Mouse (Mus musculus): ENCODE measurements around the gene Adam15.

DNA sequence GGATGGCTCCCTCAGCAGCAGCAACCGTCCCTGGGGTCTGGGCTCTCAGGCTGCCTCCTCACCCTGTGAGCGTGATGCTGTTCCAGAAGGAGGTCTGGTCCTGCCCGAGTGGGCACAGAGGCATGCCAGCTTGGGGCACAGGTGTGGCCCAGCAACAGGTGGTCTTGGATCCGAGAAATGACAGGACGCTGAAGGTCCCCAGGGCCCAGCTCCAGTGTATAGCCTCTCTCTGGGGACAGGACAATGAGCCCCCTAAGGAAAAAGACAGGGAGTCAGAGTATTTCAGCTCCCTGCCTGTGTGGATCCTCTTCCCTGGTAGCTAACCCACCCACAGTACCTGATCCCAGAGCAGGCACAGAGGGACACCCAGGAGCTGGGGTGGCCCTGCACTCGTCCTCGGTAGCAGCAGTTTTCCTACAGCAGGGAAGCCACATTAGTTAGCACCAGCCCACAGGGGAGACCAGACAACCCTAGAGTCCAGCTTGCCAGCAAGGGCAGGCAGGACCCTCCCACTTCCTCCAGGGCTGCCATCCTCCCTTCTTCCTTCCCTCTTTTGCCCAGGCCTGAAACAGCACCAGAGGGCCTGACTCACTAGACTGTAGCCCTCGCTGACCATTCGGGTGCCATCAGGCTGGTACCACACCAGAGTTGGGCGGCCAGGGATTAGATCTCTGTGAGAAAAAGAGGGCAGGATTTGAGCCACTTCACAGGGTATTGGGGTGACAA, 2.8 kb downstream of the Adam15 start:
- no peak for TF ChIP-seq CTCF (IDR thresholded peaks at IDR 0.05; ENCODE audit: borderline replicate concordance, insufficient read depth, low read length)
- no peak for TF ChIP-seq POLR2A (IDR thresholded peaks at IDR 0.05; ENCODE audit: low read depth, low read length)

All from embryonic fibroblast, embryonic 13.5 days (primary cell).